Mouse (Mus musculus) fibroblast of lung, adult 2 months (primary cell): ENCODE data around the gene Crabp1.

Experiments used
- DNase-seq: peaks from one replicate; pipeline ENCODE4 v3.0.0-alpha.2; 2011; ENCODE audit warnings: low read depth

Crabp1 gene

GRCm38 (mm10) chr9:54770140-54770780 lies 5.7 kb downstream of the Crabp1 start:
- DNase-seq = no peak

DNA sequence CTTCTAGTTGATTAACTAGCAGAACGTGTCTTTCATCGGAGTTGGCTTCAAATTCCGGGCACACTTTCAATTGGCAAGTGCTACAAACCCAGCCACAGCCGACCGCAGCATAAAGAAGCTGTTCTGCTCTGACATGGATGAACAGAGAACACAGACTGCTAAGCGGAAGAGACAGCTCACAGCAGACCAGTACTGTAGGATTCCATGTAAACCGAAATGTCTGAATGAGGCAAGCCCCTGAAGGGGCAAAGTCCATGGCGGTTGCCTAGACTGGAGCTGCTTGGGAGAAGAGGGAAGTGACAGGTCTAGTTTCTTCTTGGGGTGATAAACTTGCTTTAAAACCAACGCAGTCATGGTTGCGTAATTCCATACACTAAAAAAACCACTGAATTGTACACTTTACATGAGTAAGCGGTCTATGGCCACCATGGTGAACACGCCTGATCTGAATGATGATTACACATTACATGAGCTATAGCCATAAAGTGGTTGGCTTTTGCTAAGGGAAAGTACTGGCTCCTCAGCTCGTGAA lies 12.0 kb downstream of the Crabp1 start:
- peak; percentile 65 for DNase-seq

GRCm38 (mm10) chr9:54779280-54779679 lies 14.7 kb downstream of the Crabp1 start:
- DNase-seq = no peak

DNA sequence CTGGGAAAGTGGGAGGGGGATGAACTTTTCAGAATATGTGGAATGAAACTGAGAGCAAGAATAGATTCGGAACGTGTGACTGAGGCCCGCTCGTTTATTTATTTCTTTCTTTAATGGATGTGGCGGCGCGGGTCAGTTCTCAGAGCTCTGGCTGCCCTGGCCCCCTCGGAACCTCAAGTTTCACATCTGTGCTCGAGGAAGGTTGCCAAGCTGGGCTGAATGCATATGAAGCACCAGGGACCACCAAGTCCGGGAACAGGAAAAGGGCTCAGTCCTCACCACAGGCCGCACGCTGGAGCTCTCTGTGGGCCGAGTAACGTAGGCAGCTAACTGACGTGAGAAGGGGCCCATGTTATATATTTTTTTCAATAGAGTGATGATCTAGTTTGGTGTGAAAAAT lies 18.0 kb downstream of the Crabp1 start:
- DNase-seq = no peak

DNA sequence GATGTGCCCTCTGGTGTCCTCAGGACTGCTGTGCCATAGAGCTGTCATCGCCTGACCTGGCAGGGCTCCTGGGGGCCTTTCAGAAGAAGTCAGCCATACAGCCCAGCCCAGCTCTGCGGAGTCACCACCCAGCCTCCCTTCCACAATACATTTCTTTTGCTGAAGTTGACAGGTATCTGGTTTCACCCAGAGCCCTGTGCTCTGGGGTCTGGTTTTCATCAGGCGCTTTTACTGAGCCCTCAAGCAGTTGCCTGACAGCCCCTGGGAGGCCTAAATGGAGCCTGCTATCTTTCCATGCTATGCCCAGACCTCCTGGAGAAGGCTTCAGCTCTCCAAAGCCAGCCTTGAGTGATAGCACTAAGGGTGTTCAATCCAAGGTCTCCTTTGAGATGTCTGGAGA lies 19.5 kb downstream of the Crabp1 start:
- no peak for DNase-seq

- DNase-seq = no peak
Observed at GRCm38 (mm10) chr9:54785215-54785614, 20.7 kb downstream of the Crabp1 start.

GRCm38 (mm10) chr9:54786083-54786482 lies 21.5 kb downstream of the Crabp1 start:
- no peak for DNase-seq

DNA sequence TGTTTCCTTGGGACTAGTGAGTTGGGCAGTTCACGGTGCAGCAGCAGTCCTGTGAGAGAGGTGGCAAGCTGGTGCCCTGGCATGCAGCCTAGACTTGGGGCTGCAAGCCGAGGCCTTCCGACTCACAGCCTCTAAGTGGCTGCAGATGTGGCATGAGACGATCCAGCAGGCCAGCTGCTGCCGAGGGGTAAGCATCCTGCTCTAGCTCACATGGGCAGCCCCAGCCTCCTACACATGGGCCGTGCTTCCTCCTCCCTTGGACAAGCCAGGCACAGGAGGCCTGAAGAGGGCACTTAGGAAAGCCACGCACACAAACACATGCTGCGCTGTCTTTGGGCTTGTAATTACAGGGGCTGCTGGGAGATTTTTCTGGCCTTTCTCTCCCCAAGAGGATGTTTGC lies 23.2 kb downstream of the Crabp1 start:
- peak; percentile 75 for DNase-seq

DNA sequence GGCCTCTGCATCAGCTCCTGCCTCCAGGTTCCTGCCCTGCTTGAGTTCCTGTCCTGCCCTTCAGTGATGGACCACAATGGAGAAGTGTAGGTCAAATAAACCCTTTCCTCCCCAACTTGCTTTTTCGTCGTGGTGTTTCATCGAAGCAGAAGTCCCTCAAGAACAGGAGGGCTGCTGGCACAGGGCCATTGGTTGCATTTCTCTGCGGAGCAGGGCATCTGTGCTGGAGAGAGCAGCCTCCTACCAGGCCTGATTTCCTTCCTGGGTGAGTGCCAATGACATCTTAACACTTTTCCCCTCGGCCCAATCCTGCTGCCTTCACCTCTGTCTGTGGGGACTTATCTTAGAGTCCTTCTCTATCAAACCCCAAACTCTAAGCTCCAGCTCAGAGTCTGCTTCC lies 25.7 kb downstream of the Crabp1 start:
- no peak for DNase-seq

GRCm38 (mm10) chr9:54801460-54801961 lies 37.0 kb downstream of the Crabp1 start:
- DNase-seq = peak; percentile 54

DNA sequence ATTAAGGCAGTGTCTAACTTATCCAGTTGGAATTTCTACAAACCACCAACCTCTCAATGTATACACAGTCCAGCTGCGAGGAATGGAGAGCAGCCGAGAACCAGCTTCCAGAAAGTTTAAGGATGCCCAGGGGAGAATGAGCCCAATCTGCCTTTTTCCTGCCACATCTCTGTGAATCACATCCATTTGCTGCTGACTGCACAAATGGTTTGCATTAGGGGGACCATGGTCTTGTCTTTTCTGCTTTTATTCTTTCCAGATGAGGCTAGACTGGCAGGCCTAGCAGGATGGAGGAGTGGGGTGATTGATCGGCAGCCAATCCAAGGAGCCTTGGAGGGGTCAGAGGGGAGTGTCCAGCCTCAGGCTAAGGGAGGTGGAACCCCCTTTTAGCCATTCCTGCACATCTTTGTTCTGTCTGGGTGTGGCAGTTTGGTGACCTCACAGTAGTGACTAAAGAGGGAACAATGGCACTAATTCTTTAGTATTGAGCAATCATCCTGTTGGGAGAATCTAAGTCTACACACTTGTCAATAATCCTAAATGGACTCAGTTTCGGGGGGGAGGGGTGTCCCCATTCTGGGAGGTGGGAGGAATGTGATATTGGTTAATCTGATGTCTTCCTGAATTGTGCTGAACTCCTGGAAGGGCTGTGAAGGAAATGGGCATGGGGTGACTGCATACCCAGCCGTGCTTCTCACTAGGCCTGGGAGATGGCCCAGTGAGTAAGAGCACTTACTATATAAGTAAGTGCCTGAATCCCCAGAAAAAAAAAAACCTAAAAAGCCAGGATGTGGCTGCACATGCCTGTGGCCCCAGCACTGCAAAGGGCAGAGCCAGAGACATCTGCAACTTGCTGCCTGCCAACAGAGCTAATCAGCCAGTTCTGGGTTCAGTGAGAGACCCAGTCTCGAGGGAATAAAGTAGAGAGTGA lies 38.5 kb downstream of the Crabp1 start:
- peak; percentile 77 for DNase-seq

DNA sequence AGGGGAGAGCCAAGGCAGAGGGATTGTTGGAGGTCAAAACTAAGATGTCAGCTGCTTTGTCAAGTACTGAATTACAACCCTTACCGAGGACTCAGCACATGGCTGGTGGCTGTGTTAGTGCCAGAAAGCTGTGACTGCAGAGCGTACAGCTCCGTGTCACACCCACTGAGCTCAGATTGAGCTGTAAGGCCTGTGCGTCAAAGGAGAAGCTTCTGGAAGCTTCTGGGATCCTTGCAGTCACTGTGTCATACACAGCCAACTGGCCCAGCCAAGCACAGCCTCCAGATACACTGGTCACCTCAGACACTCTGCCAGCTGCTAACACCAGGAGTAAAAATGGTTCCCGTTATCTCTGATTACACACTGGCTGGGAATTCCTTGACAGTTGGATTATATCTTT lies 39.8 kb downstream of the Crabp1 start:
- DNase-seq = no peak

DNA sequence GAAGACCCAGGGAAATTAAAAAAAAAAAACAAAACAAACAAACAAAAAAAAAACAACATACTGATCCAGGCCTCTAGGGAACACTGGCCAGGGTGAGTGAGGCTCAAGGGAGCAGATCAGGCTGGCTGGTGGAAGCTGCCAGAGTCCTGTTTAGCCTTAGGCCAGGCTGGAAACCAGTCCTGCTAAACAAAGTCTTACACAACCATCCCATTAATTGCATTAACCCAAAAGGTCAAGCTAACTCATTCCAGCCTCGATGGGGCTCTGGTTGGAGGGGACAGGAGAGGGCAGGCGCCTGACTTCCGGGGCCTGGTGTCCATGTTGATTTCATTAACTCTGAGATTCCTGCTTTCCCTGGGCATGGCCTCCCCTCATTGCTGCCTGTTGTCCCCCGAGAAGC lies 43.2 kb downstream of the Crabp1 start:
- DNase-seq = no peak

- no peak for DNase-seq
Observed at GRCm38 (mm10) chr9:54809953-54810352, 45.4 kb downstream of the Crabp1 start.

DNA sequence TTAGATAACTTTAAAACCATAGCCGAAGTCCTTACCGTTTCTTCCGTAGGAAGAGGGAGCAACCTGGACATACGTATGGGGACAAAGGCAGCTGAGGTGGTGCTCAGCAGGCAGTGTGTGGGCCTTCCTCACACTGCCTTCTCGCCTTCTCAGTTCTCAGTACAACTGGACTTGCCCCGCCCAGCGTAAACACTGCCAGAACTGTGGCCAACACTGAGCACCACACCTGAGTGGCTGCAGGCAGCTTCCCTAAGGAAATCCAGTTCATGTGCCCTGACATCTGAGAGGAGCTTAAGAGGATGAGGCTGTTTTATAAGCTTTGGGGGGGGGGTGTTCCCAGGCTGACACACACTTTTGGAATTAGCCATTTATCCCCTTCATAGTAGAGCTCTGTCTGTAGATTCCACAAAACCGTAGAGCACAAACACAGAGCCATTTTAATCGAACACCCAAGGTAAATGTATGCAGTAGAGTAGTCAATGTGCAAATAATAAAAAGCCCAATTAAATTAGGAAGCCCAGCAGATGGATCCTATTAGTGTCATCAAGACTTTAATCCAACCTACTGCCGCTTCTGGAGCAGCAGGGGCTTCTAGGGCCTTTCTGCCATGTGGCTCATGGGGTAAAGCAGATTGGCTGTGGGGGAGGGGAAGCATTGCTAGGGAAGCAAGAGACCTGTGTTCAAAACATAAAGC lies 52.1 kb downstream of the Crabp1 start:
- no peak for DNase-seq

DNA sequence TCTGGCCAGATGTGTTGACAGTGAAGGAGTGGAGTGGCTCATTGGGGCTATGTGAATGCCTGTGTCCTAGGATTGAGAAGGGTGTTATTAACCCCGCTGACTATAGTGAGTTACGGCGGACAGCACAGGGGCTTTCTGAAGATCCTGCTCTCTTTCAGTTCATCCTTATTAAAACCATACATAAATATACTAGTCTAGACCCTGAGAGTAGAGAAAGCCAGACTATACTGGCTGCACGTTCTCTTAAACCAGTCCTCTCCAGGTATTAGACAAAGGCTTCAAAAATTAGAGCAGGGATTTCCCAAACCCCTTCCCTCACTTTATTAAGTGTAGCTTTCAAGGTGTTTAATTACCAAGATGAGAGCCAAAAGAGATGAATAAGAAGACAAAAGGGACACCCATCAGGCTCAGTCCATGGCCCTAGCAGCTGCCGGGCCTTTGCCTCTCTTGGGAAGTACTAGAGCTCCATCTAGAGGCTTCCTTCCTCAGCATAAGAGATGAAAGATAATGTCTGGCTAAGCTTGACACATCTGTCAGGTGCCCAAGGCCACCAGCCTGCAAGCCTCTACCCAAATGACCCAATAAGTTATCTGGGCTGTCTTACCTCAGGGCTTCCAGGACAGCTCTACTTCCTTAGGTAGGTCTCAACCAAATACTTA lies 57.0 kb downstream of the Crabp1 start:
- no peak for DNase-seq
